In the genomic region with DNA sequence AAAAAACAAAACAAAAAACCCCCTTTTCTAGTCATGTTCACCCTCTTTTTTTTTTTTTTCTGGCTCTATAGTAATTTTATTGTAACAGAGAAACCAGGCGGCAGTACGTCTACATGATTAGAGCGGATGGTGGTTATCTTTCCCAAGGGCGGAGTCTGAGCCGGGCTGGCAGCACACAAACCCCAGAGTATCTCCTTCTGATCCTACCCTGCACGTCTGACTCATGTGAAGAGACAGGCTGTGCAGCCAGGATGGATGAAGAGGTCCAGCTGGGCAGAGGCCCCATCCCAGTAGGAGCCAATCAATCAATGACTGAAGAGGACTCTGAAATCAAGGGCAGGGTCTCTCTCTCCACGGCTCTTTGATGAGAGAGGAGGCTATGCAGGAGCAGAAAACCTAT, we compare ENCODE assay signal across 11 mouse cellular contexts. TPM values are rescaled to one million over a fixed set of nuclear protein-coding genes. Genes with fewer than 3 reads are reported as not detected.
"Had no signal": no experiment of that assay in that cellular context is flagged by ENCODE, and none has a peak within 500 bp of the region (broad histone marks: within the 10 kb centered on the region; RNA-seq: fewer than 3 reads in every experiment).

No protein-coding gene starts in this region.

RNA-seq across cellular contexts. Expression of gene Pvrig, which starts 21.4 kb away (rescaled TPM):
- total RNA-seq: heart, postnatal 10 days; heart, postnatal 25 days; heart, postnatal 36 days; heart, postnatal 4 days; hindbrain, postnatal 0 days; layer of hippocampus, adult 2 months; layer of hippocampus, postnatal 10 days; layer of hippocampus, postnatal 14 days; layer of hippocampus, postnatal 25 days; layer of hippocampus, postnatal 36 days; left cerebral cortex, adult 2 months had no signal
